Mouse (Mus musculus) C2C12 (cell line): ENCODE measurements around the gene Tubb5.

Experiments used
- CTCF ChIP-seq: IDR thresholded peaks from one replicate; pipeline ENCODE4 v1.5.1; 2011; ENCODE audit not compliant: control insufficient read depth, insufficient read depth, insufficient read length
- FOSL1 ChIP-seq: IDR thresholded peaks from one replicate; pipeline ENCODE4 v1.8.0; 2011; ENCODE audit warnings: mild to moderate bottlenecking, low read length; ENCODE audit not compliant: poor library complexity, insufficient read depth, severe bottlenecking
- MAX ChIP-seq: IDR thresholded peaks from one replicate; pipeline ENCODE4 v1.6.1; 2011; ENCODE audit warnings: mild to moderate bottlenecking, control low read depth
- MYOG ChIP-seq: IDR thresholded peaks from one replicate; pipeline ENCODE4 v1.6.1; 2011; ENCODE audit not compliant: control insufficient read depth, insufficient read length; ENCODE audit errors: extremely low read depth
- USF1 ChIP-seq: IDR thresholded peaks from one replicate; pipeline ENCODE4 v1.6.1; 2011; ENCODE audit warnings: low read depth, mild to moderate bottlenecking, control low read depth, moderate library complexity

DNA sequence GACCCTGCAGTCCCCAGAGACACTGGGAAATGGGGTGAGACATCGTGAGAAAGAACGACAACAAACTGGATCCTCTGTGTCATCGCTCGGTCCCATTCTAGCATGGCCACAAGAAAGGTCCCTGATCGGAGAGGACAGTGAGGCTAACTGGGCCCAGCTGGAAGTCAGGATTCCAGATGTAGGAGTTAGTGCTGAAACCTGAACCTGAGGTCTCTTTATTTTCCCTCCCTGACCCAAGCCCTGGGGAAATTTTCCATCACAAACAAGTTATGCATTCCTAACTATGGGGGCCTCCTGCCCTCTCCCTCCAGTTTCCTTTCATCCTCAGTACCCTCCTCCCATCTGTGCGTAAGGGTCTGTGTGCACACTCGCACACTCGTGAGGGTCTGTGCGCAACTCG is 20.9 kb downstream of the Tubb5 start:
- TF ChIP-seq FOSL1 (no peak), CTCF (no peak), MYOG (no peak), USF1 (no peak), MAX (no peak)
